Mouse (Mus musculus) CH12.LX (cell line): ENCODE results near the gene Epas1. TPM values are rescaled to one million over a fixed set of nuclear protein-coding genes. Genes with fewer than 3 reads are reported as not detected.

Experiments
- DNase-seq: peaks from one replicate; pipeline ENCODE4 v3.0.0-alpha.2; 2013; ENCODE audit errors: extremely low read depth
- H3K27ac ChIP-seq: 2 replicates; pipeline ENCODE4 v1.5.1; 2012; ENCODE audit warnings: low read depth, mild to moderate bottlenecking, control low read depth, moderate library complexity; ENCODE audit not compliant: insufficient read depth
- H3K27me3 ChIP-seq: replicated peaks from 2 replicates; pipeline ENCODE3; 2012; ENCODE audit warnings: inconsistent platforms
- H3K36me3 ChIP-seq, 2 experiments: replicated peaks in 1 of 2; 2 replicates each; pipeline versions ENCODE3 to v1.6.1; 2012; ENCODE audit warnings: inconsistent platforms in 1 of 2, low read length in 1 of 2, mild to moderate bottlenecking in 1 of 2, mixed read lengths in 1 of 2, moderate library complexity in 1 of 2; ENCODE audit not compliant: control insufficient read depth in 1 of 2, insufficient read depth in 1 of 2
- H3K4me1 ChIP-seq, 2 experiments: 2 replicates each; pipeline ENCODE4 v1.6.1; 2012; ENCODE audit warnings: inconsistent platforms in 1 of 2, moderate library complexity in 1 of 2; ENCODE audit not compliant: insufficient read depth in 2 of 2, control insufficient read depth in 1 of 2
- H3K4me2 ChIP-seq: 2 replicates; pipeline ENCODE4 v1.6.1; 2012; ENCODE audit warnings: low read depth, mild to moderate bottlenecking, control low read depth; ENCODE audit not compliant: poor library complexity, insufficient read depth, severe bottlenecking
- H3K4me3 ChIP-seq, 3 experiments: fragments of 150-350 bp in 1 of 3; sonication (generic) in 1 of 3; replicated peaks in 1 of 3; 2 replicates each; pipeline versions ENCODE3 to v1.5.1; 2011 to 2012; ENCODE audit warnings: low read depth in 2 of 3, low read length in 2 of 3, mild to moderate bottlenecking in 2 of 3, moderate library complexity in 2 of 3, control low read depth in 1 of 3, improper control_type of control experiment in 1 of 3, inconsistent platforms in 1 of 3, mixed read lengths in 1 of 3; ENCODE audit not compliant: poor library complexity in 1 of 3
- H3K79me2 ChIP-seq: replicated peaks from 2 replicates; pipeline ENCODE4 v1.6.1; 2012; ENCODE audit warnings: mild to moderate bottlenecking, moderate library complexity; ENCODE audit not compliant: control insufficient read depth, poor library complexity, insufficient read depth, severe bottlenecking; ENCODE audit errors: extremely low read depth
- H3K9ac ChIP-seq: 2 replicates; pipeline ENCODE4 v1.6.1; 2012; ENCODE audit warnings: low read depth, mild to moderate bottlenecking, control low read depth, moderate library complexity; ENCODE audit not compliant: insufficient read depth
- H3K9me3 ChIP-seq: replicated peaks from 2 replicates; pipeline ENCODE3; 2012; ENCODE audit warnings: low read length, inconsistent platforms, mixed read lengths
- BHLHE40 ChIP-seq: IDR thresholded peaks from 2 replicates; pipeline ENCODE4 v1.6.1; 2011; ENCODE audit warnings: mild to moderate bottlenecking, low read depth, low read length, improper control_type of control experiment
- CHD2 ChIP-seq: IDR thresholded peaks from 2 replicates; pipeline ENCODE4 v1.6.1; 2011; ENCODE audit warnings: low read length, improper control_type of control experiment
- EP300 ChIP-seq: IDR thresholded peaks from 2 replicates; pipeline ENCODE4 v1.6.1; 2011; ENCODE audit warnings: low read length, improper control_type of control experiment
- IRF4 ChIP-seq: IDR thresholded peaks from 2 replicates; pipeline ENCODE4 v1.6.1; 2014; ENCODE audit warnings: low read depth, mild to moderate bottlenecking, inconsistent platforms, low read length, improper control_type of control experiment
- MAFK ChIP-seq: IDR thresholded peaks from 2 replicates; pipeline ENCODE4 v1.6.1; 2011; ENCODE audit warnings: low read length, improper control_type of control experiment; ENCODE audit not compliant: insufficient replicate concordance
- MXI1 ChIP-seq: IDR thresholded peaks from 2 replicates; pipeline ENCODE4 v1.6.1; 2011; ENCODE audit warnings: mild to moderate bottlenecking, low read depth, low read length, improper control_type of control experiment
- MYC ChIP-seq: IDR thresholded peaks from 2 replicates; pipeline ENCODE4 v1.6.1; 2011; ENCODE audit warnings: low read depth, mild to moderate bottlenecking, improper control_type of control experiment, low read length
- POLR2AphosphoS2 ChIP-seq: IDR thresholded peaks from 2 replicates; pipeline ENCODE4 v1.6.1; 2011; ENCODE audit warnings: low read depth, low read length, improper control_type of control experiment
- RAD21 ChIP-seq: IDR thresholded peaks from 2 replicates; pipeline ENCODE4 v1.6.1; 2011; ENCODE audit warnings: low read depth, mild to moderate bottlenecking, low read length, improper control_type of control experiment, moderate library complexity
- RCOR1 ChIP-seq: conservative IDR thresholded peaks from 2 replicates; pipeline ENCODE4 v1.6.1; 2012; ENCODE audit warnings: low read depth, mild to moderate bottlenecking, inconsistent platforms, low read length, improper control_type of control experiment
- TBP ChIP-seq: conservative IDR thresholded peaks from 2 replicates; pipeline ENCODE4 v1.6.1; 2011; ENCODE audit warnings: low read depth, low read length, improper control_type of control experiment
- TCF12 ChIP-seq: IDR thresholded peaks from 2 replicates; pipeline ENCODE4 v1.6.1; 2014; ENCODE audit warnings: low read depth, mild to moderate bottlenecking, inconsistent platforms, low read length, improper control_type of control experiment
- USF1 ChIP-seq: IDR thresholded peaks from 2 replicates; pipeline ENCODE4 v1.6.1; 2014; ENCODE audit warnings: low read depth, mild to moderate bottlenecking, inconsistent platforms, low read length, improper control_type of control experiment
- ZC3H11A ChIP-seq: IDR thresholded peaks from 2 replicates; pipeline ENCODE4 v1.6.1; 2012; ENCODE audit warnings: low read depth, mild to moderate bottlenecking, inconsistent platforms, low read length, improper control_type of control experiment
- ZMIZ1 ChIP-seq: IDR thresholded peaks from 2 replicates; pipeline ENCODE4 v1.6.1; 2012; ENCODE audit warnings: low read depth, mild to moderate bottlenecking, inconsistent platforms, low read length, improper control_type of control experiment
- dilution Hi-C: fragments of 300-500 bp; cut with MboI; formaldehyde crosslinking; loops from 2 replicates; pipeline ENCODE4 v1.14.3; 2020; ENCODE audit warnings: low sequenced_read_pairs; ENCODE audit not compliant: extremely low pct_unique_long_range_greater_than_20kb, extremely low pct_ligation_motif_present
- in situ Hi-C: fragments of 300-500 bp; cut with MboI; formaldehyde crosslinking; loops from 3 replicates; pipeline ENCODE4 v1.14.3; 2019; ENCODE audit warnings: low sequenced_read_pairs, low pct_ligation_motif_present, low pct_unique_long_range_greater_than_20kb, mixed read lengths
- polyA plus RNA-seq: library from polyadenylated mRNA; unstranded; fragments of >175 nt; gene quantifications from 2 replicates; pipeline ENCODE4 v1.2.1, GENCODE M21; 2012; ENCODE audit warnings: low read depth; ENCODE audit not compliant: insufficient read length
- total RNA-seq, 2 experiments: library from RNA; depleted of rRNA; stranded (reverse); fragments of 300-350 nt in 1 of 2; fragments of >200 nt in 1 of 2; gene quantifications; 2 replicates each; pipeline ENCODE4 v1.2.3; 2012 to 2014

The Epas1 gene
- total and polyA plus RNA-seq, 3 experiments, result 0.08 to 0.14 (median 0.11) TPM

DNA sequence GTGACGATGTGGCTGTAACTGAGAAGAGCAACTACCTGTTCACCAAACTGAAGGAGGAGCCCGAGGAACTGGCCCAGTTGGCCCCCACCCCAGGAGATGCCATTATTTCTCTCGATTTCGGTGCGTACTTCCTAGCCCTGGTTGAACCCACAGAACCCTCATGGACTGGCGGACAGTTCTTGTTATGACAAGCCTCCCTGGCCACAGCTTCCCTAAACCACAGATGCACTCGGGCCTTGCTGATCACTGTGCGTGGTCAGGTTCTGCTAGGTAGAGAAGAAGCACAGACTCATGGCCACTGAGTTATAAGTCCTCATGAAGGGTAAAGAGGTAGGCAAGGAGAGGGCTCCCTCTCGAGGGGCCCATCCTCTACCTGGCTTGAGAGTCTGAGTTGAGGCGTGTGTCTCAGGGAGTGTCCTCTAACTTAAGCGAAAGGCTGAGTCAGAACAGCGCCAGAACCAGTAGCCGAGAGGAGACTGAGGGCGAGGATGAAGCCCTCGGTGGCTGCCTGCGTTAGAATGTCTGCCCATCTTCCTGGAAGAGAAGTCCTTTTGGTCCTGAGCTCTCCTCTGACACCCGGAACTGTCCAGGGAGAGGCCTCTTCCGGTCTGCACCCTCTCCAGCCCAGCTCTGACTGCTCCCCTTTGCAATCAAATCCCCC, 71.1 kb downstream of the Epas1 start:
- dilution Hi-C loops, result no loop called here
- H3K4me2 ChIP-seq, result no peak overlapping the region
- H3K27me3 ChIP-seq, result no peaks in the 10 kb centered on the region
- no peaks in the 10 kb centered on the region for H3K9me3 ChIP-seq
- no peaks in the 10 kb centered on the region for H3K79me2 ChIP-seq
- no peak overlapping the region for H3K27ac ChIP-seq
- DNase-seq, result peak; percentile 45
- H3K36me3 ChIP-seq, result no peaks in the 10 kb centered on the region
- TF ChIP-seq ZMIZ1 (no peak), IRF4 (peak; percentile 67; the same call in 1 of the 2 replicates), MYC (no peak), EP300 (peak; percentile 68), RCOR1 (0 out of 2 replicates have a peak, but pooled peaks have one; percentile 8), POLR2AphosphoS2 (no peak), TCF12 (0 out of 2 replicates have a peak, but pooled peaks have one; percentile 9)
- TF ChIP-seq, all 38 proteins: peak for 4
- H3K9ac ChIP-seq, result no peak overlapping the region
- in situ Hi-C loops, result loop anchor here (25.0 kb wide), 1 partner anchor 312 kb away; the partner anchor contains the start of gene Gm10309
- H3K4me1 ChIP-seq, result peaks cover 12 to 24% of the 10 kb centered on the region in 2 experiments
- no peak overlapping the region for H3K4me3 ChIP-seq

DNA sequence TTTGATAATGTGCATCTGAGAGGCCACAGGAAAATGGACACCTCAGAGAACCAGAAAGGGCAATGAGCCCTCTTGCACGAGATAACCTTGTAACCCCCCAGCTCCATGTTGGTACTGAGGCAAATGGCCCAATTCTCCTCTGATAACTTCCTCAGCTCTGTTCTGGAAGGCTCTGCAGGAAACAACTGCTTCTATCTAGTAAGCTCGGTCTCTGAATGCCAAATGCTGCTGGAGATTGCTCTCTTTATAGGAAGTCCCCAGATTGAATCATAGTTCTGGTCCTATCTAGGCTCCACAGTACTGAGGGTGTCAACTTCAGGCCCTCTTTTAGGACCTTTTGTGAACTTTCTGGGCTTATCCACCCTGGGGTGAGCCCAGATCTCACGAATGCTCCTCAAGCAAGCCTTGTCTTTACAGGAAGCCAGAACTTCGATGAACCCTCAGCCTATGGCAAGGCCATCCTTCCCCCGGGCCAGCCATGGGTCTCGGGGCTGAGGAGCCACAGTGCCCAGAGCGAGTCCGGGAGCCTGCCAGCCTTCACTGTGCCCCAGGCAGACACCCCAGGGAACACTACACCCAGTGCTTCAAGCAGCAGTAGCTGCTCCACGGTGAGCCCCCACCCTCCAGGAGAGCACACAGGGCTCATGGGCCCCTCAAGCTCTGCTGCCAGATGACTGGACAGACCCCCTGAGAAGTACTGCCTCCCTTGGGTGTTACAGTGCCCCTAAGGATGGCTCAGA, 71.8 kb downstream of the Epas1 start:
- no peak for TF ChIP-seq BHLHE40
- no peak for TF ChIP-seq EP300
- TF ChIP-seq USF1, result no peak
- no peak for TF ChIP-seq MAFK
- no peak for DNase-seq
- Histone ChIP-seq H3K9ac (no peak overlapping the region), H3K27me3 (no peaks in the 10 kb centered on the region), H3K4me3 (no peak overlapping the region), H3K79me2 (no peaks in the 10 kb centered on the region), H3K9me3 (no peaks in the 10 kb centered on the region), H3K36me3 (no peaks in the 10 kb centered on the region), H3K4me2 (no peak overlapping the region), H3K27ac (no peak overlapping the region), H3K4me1 (peaks cover 12 to 24% of the 10 kb centered on the region in 2 experiments)
- in situ Hi-C loops (no loop called here), dilution Hi-C loops (no loop called here)

DNA sequence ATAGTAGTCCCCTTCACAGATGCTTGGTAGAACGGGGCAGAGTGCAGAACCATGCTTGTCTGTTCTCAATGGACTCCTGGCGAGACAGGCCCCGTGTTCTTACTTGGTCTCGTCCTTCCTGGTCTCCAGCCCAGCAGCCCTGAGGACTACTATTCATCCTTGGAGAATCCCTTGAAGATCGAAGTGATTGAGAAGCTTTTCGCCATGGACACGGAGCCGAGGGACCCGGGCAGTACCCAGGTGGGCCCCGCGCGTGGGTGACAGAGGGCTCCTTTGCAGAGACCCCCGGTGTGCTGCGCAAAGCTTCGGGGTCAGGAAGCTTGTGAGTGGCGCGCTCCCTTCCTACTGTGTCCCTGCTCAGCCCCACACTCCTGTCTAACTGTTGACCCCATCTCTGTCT, 72.9 kb downstream of the Epas1 start:
- Histone ChIP-seq H3K4me3 (no peak overlapping the region), H3K9ac (no peak overlapping the region), H3K4me2 (no peak overlapping the region), H3K27me3 (no peaks in the 10 kb centered on the region)
- dilution Hi-C loops, result no loop called here
- TF ChIP-seq TBP, result no peak
- TF ChIP-seq MXI1, result no peak
- TF ChIP-seq CHD2, result no peak
- TF ChIP-seq USF1, result no peak
- no peak for TF ChIP-seq RAD21
- no peak for TF ChIP-seq BHLHE40
- no peak for TF ChIP-seq ZC3H11A
- TF ChIP-seq, all 38 proteins: peak for 0
- DNase-seq, result no peak
- H3K27ac ChIP-seq, result no peak overlapping the region
- in situ Hi-C loops, result no loop called here
- H3K79me2 ChIP-seq, result no peaks in the 10 kb centered on the region
- peaks cover 20 to 27% of the 10 kb centered on the region in 2 experiments for H3K4me1 ChIP-seq
- H3K36me3 ChIP-seq, result no peaks in the 10 kb centered on the region
- H3K9me3 ChIP-seq, result no peaks in the 10 kb centered on the region
